Mouse (Mus musculus) ovary, postnatal 10 days (tissue): ENCODE measurements around the gene Meiob.

Experiments
- DNase-seq: peaks from one replicate; pipeline ENCODE4 v3.0.0; 2022; ENCODE audit warnings: low spot score

Meiob gene

GRCm38 (mm10) chr17:24874405-24874745, 70.3 kb downstream of the Meiob start:
- DNase-seq, result no peak

GRCm38 (mm10) chr17:24874989-24875388, 70.9 kb downstream of the Meiob start:
- DNase-seq, result no peak

- DNase-seq, result no peak
Measured at GRCm38 (mm10) chr17:24877336-24878116, 73.4 kb downstream of the Meiob start.

GRCm38 (mm10) chr17:24878117-24878397, 74.0 kb downstream of the Meiob start:
- no peak for DNase-seq

- no peak for DNase-seq
Measured at GRCm38 (mm10) chr17:24878531-24878930, 74.4 kb downstream of the Meiob start.

GRCm38 (mm10) chr17:24881738-24882440, 77.8 kb downstream of the Meiob start:
- no peak for DNase-seq

- DNase-seq, result no peak
Measured at GRCm38 (mm10) chr17:24884391-24884790, 80.3 kb downstream of the Meiob start.

- DNase-seq, result no peak
Measured at GRCm38 (mm10) chr17:24885356-24886133, 81.5 kb downstream of the Meiob start.

GRCm38 (mm10) chr17:24886134-24886931, 82.2 kb downstream of the Meiob start, which contains the start of the genes Nubp2 and Spsb3:
Gene Nubp2 (minus strand): TSS chr17:24886349.
Gene Spsb3 (plus strand): TSS chr17:24886643.
- DNase-seq, result peak; percentile 85

- DNase-seq, result no peak
Measured at GRCm38 (mm10) chr17:24886932-24887271, 82.8 kb downstream of the Meiob start.

GRCm38 (mm10) chr17:24887291-24888080, 83.4 kb downstream of the Meiob start:
- no peak for DNase-seq

GRCm38 (mm10) chr17:24888862-24889261, 84.8 kb downstream of the Meiob start:
- DNase-seq, result no peak
